Mouse (Mus musculus) ES-Bruce4 (cell line): Measurements from ENCODE around the gene Rbbp6. TPM values are rescaled to one million over a fixed set of nuclear protein-coding genes. Genes with fewer than 3 reads are reported as not detected.

Source experiments
- H3K27ac ChIP-seq: 2 replicates; pipeline ENCODE4 v1.5.1; 2012; ENCODE audit warnings: low read length, inconsistent platforms; ENCODE audit not compliant: insufficient read depth
- H3K27me3 ChIP-seq: 2 replicates; pipeline ENCODE4 v1.6.1; 2012; ENCODE audit warnings: mild to moderate bottlenecking, low read length, inconsistent platforms; ENCODE audit not compliant: control insufficient read depth, poor library complexity, insufficient read depth, severe bottlenecking
- H3K36me3 ChIP-seq: 2 replicates; pipeline ENCODE4 v1.6.1; 2012; ENCODE audit warnings: inconsistent platforms, mild to moderate bottlenecking, low read length, moderate library complexity; ENCODE audit not compliant: control insufficient read depth, poor library complexity, insufficient read depth, severe bottlenecking
- H3K4me1 ChIP-seq: one replicate; pipeline ENCODE4 v1.8.1; 2011; ENCODE audit warnings: low read length; ENCODE audit not compliant: control insufficient read depth, insufficient read depth
- H3K4me3 ChIP-seq: 2 replicates; pipeline ENCODE4 v1.5.1; 2011; ENCODE audit warnings: low read depth, mild to moderate bottlenecking, low read length
- H3K9ac ChIP-seq: 2 replicates; pipeline ENCODE4 v1.6.1; 2012; ENCODE audit warnings: low read depth, mild to moderate bottlenecking, inconsistent platforms; ENCODE audit not compliant: poor library complexity, severe bottlenecking
- H3K9me3 ChIP-seq: replicated peaks from 2 replicates; pipeline ENCODE4 v1.6.1; 2012; ENCODE audit warnings: mild to moderate bottlenecking, low read length, inconsistent platforms; ENCODE audit not compliant: control insufficient read depth, poor library complexity, insufficient read depth, severe bottlenecking
- CTCF ChIP-seq: IDR thresholded peaks from one replicate; pipeline ENCODE4 v1.8.1; 2011; ENCODE audit warnings: low read depth, low read length
- EP300 ChIP-seq: IDR thresholded peaks from 2 replicates; pipeline ENCODE4 v1.6.1; 2011; ENCODE audit warnings: low read depth, low read length; ENCODE audit not compliant: insufficient read depth
- POLR2A ChIP-seq: IDR thresholded peaks from one replicate; pipeline ENCODE4 v1.8.1; 2011; ENCODE audit warnings: low read length; ENCODE audit not compliant: insufficient read depth
- polyA plus RNA-seq: library from polyadenylated mRNA; stranded (reverse); fragments of >200 nt; gene quantifications from 2 replicates; pipeline ENCODE4 v1.2.4, GENCODE M21; 2011; ENCODE audit warnings: low read depth; ENCODE audit not compliant: missing spikeins, insufficient read depth, insufficient read length

Rbbp6 gene
- polyA plus RNA-seq, 1 experiment: 101 TPM

DNA sequence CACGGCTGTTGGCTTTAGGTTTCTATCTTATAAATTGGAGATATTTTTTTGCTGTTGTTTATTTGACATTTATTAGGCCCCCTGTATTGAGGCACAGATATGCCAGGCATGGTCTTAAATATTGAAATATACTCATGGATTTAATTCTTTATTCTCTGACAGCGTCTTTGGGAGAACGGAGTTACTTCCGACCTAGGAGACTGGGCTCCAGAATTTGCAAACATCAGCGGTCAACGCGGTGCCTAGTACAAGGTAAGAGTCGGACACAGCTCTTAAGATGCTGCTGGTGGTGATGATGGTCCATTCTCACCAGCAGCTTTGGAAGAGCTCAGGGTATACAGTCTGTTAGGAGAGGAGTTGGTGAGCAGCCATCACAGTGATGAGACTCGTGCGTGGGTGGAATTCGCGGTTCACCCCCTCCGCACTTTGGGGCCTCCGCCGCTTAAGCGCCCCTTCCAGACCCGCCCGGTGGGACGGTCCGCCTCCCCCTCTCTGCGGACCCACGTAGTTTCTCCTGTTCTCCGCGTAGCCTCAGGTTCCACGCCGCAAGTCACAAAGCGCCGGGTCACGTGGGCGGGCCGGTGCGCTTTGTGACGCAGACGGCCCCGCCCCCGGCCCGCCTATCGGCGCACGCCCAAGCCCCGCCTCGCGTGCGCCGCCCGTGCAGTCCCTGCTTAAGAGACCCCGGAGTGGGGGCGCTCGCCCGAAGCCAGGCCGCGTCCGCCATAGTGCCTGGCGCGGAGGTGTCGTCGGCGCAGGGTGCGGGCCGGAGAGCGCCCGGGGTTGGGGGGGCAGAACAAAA is 3.9 kb downstream of the Rbbp6 start:
- TF ChIP-seq POLR2A: peak; percentile 15
- no peak for TF ChIP-seq CTCF
- TF ChIP-seq EP300: no peak
- H3K27me3 ChIP-seq: no peaks in the 10 kb centered on the region
- no peaks in the 10 kb centered on the region for H3K9me3 ChIP-seq
- no peak overlapping the region for H3K27ac ChIP-seq
- peak overlapping the region; percentile 98 for H3K9ac ChIP-seq
- peak overlapping the region; percentile 87 for H3K4me3 ChIP-seq
- H3K36me3 ChIP-seq: peaks cover 7% of the 10 kb centered on the region
- peaks cover 3% of the 10 kb centered on the region for H3K4me1 ChIP-seq

DNA sequence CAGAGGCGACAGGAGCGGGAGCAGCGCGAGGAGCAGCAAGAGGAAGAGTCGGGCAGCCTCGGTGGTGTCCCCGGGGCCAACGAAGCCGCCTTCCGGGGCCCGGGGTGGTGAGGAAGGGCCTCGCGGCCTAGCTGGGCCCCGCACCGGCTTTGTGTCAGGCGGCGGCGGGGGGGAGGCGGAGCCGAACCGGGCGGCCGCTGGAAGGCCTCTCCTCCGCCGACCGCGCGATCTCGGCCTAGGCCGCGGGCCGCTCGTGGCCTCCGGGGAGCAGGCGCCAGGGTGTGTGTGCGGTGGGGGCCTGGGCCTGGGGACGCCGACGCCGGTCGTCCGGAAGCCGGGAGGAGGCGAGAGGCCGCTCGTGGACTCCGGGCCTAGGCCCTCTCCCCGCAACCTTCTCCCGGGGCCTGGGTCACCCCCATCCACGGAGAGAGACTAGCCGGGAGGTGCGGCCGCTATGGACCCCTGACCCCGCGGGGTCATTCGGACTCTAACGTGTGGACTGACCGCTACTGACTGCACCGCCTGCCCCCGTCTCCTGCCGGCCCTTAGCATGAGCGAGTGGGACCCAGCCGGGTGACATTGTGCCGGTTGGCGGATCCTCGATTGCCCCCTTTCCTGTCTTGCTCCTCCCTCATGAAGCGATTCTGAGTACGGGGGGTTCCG is 4.8 kb downstream of the Rbbp6 start:
- peaks cover 3% of the 10 kb centered on the region for H3K4me1 ChIP-seq
- TF ChIP-seq POLR2A: no peak
- no peak for TF ChIP-seq CTCF
- no peak for TF ChIP-seq EP300
- H3K36me3 ChIP-seq: peaks cover 10% of the 10 kb centered on the region
- H3K4me3 ChIP-seq: peak overlapping the region; percentile 73
- H3K9ac ChIP-seq: peak overlapping the region; percentile 98
- H3K27ac ChIP-seq: no peak overlapping the region
- H3K9me3 ChIP-seq: no peaks in the 10 kb centered on the region
- no peaks in the 10 kb centered on the region for H3K27me3 ChIP-seq

DNA sequence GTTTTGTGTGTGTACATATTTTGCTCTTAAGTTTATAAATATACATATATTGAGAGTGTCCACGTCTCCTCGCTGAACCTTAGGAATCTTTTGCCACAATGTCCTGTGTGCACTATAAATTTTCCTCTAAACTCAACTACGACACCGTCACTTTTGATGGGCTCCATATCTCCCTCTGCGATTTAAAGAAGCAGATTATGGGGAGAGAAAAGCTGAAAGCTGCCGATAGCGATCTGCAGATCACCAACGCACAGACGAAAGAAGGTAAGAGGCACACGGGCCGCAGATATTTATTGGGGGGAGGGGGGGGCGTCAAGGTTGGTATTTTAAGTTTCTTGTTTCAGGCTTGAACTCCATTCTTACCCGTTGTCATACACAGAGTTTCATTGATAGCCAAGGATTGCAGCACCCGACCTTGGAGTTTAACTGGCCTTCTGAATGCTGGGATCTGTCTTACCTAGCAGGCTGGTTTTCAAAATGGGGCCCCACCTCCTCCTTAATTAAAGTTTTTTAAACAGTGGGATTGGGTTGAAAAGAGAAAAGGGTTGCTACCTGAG is 5.5 kb downstream of the Rbbp6 start:
- Histone ChIP-seq H3K4me1 (peaks cover 3% of the 10 kb centered on the region), H3K27me3 (no peaks in the 10 kb centered on the region), H3K9ac (peak overlapping the region; percentile 98), H3K4me3 (peak overlapping the region; percentile 73), H3K27ac (no peak overlapping the region), H3K36me3 (peaks cover 14% of the 10 kb centered on the region), H3K9me3 (no peaks in the 10 kb centered on the region)
- TF ChIP-seq POLR2A: no peak
- TF ChIP-seq EP300: no peak
- TF ChIP-seq CTCF: no peak

DNA sequence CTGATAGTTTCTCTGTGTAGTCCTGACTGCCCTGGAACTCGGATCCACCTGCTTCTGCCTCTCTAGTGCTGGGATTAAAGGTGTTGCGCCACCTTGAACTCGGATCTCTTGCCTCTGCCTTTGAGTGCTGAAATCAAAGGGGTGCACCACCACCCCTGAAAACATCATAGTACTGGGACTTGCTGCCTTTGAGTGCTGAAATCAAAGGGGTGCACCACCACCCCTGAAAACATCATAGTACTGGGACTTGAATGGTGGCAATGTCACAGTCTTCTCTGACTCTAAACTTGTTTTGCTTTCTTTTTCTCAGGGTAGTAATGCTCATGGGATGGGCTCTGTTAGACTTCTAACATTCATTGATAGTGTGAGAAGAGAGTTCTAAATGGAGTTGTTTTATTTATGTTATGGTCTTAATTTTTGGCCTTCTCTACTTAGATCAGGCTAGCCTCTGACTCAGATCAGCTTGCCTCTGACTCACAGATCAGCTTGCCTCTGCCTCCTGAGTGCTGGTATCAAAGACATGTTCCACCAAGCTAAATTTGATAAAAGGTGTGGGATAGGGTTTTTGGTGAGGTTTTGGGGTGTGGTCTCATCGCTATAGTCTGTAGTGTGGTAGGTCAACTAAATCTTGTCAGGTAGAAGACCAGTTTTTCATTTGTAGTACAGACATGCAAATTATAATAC is 6.7 kb downstream of the Rbbp6 start:
- Histone ChIP-seq H3K4me1 (peaks cover 3% of the 10 kb centered on the region), H3K27me3 (no peaks in the 10 kb centered on the region), H3K9ac (peak overlapping the region; percentile 98; the same call in 1 of the 2 replicates), H3K4me3 (peak overlapping the region; percentile 40), H3K27ac (no peak overlapping the region), H3K36me3 (peaks cover 19% of the 10 kb centered on the region), H3K9me3 (no peaks in the 10 kb centered on the region)
- TF ChIP-seq POLR2A (no peak), EP300 (no peak), CTCF (no peak)

DNA sequence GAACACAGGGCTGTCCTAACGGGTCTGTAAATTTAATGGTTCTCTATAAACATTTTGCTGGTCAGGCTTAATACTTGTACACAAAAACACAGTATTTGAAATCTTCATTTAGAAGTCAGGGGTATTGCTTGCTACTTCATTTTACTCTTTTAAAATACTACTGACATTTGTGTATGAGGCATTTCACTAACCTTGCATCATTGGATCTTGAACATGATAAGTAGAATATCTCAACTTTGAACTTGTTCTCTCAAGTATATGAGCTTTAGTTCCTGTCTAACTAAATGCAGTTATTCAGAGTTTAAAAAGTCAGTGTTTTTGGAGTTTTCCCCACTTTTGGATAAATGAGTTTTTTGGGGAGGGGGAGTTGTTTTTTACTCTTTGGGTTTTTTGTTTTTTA is 14.0 kb downstream of the Rbbp6 start:
- H3K27me3 ChIP-seq: no peaks in the 10 kb centered on the region
- no peak overlapping the region for H3K27ac ChIP-seq
- H3K9ac ChIP-seq: no peak overlapping the region
- no peaks in the 10 kb centered on the region for H3K4me1 ChIP-seq
- H3K9me3 ChIP-seq: no peaks in the 10 kb centered on the region
- no peak for TF ChIP-seq CTCF
- no peak for TF ChIP-seq EP300
- TF ChIP-seq POLR2A: no peak
- H3K36me3 ChIP-seq: peaks cover 29% of the 10 kb centered on the region
- H3K4me3 ChIP-seq: no peak overlapping the region
